Mouse (Mus musculus) G1E (cell line): ENCODE measurements around the gene Pex13.

ENCODE experiments used
- CTCF ChIP-seq: IDR thresholded peaks from 2 replicates; pipeline ENCODE4 v1.5.1; 2012; ENCODE audit warnings: low read depth, low read length, inconsistent platforms, mixed read lengths
- GATA1 ChIP-seq: IDR thresholded peaks from 2 replicates; pipeline ENCODE4 v1.6.1; 2012; ENCODE audit warnings: borderline replicate concordance, low read length, inconsistent platforms, mixed read lengths
- GATA2 ChIP-seq: IDR thresholded peaks from 2 replicates; pipeline ENCODE4 v1.6.1; 2012; ENCODE audit warnings: low read depth, low read length, inconsistent platforms, borderline replicate concordance
- POLR2AphosphoS5 ChIP-seq: IDR thresholded peaks from 2 replicates; pipeline ENCODE4 v1.6.1; 2012; ENCODE audit warnings: low read depth, low read length, inconsistent platforms; ENCODE audit not compliant: insufficient replicate concordance
- TAL1 ChIP-seq: conservative IDR thresholded peaks from 2 replicates; pipeline ENCODE4 v1.6.1; 2012; ENCODE audit warnings: low read depth, low read length, inconsistent platforms, mixed read lengths

DNA sequence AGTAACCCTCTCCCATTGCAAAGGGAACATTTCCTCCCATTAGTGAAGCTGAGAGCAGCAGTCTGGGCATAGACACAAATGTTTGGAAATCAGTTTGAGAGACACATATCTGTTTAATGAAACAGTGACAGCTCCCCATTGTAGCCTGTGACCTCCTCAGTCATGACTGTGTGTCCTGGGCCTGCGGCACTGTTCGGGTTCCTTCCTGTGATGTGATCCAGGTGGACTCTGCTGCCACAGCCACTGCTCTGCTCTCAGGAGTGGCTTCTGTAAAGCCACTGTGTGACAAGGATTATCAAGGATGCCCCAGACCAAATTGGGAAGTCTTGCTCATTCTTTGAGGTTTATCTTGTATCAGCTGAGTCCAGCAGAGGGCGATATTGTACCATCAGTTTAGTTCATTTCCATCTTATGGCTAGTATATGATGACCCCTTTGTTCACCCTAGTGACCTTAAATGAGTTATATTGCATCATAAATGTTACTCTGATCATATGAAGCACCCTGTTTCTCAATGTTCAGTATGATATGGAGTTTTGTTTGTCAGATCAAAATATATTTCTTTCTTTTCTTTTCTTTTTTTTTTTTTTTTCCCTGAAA lies 13.4 kb upstream of the Pex13 start:
- peak; percentile 45; the same call in 1 of the 2 replicates for TF ChIP-seq CTCF
- TF ChIP-seq GATA1, result no peak
- TF ChIP-seq TAL1, result no peak
- TF ChIP-seq GATA2, result no peak
- TF ChIP-seq POLR2AphosphoS5, result no peak
